8 mouse cellular contexts compared by ENCODE assay signal in the genomic region with DNA sequence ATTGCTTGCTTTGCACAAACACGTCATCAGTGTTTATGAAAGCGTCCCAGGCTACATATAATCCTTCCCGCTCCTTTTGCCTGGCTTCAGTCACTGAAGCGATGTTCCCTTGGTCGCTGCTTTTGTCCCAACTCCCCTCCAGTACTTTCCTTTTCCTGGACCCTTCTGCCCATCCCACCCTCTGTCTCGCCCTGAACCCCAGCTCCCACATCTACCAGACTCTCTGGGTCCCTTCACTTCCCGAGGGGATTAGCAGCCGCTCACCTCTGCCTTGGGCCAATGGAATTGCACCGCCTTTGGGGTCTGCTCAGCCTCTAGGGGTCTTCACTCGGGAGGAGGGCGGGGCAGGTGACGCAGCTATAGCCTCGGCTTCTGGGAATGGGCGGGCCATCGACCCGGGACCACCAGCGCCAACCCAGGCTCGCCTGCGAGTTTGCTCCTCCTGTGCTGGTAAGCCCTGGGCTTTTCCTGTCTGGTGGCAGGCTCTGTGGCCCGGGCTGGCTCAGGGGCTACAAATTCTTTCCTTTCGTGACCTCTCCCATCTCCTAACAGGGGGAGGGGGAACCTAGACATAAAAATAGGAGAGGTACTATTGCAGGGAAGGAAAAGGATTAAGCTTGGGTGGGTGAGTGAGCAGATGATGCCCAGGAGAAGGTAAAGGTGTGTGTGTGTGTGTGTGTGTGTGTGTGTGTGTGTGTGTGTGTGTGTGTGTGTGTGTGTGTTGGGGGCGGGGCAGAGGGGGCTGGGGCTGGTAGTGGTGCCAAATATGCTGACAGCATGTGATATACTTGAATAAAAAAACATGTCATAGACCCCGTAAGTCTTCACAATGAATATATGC. TPM values are rescaled to one million over a fixed set of nuclear protein-coding genes. Genes with fewer than 3 reads are reported as not detected.
A peak's percentile ranks its signal among the peaks of the same experiment; 100 is the strongest.
DNase-seq lines count a peak whose midpoint lies in the region; ATAC-seq and TF ChIP-seq lines count a peak whose summit lies in the region.

A gene (minus strand): TSS at position 330 of the 841 bp plus-strand sequence.

- H3K4me1 ChIP-seq in forebrain, embryonic 10.5 days: peaks cover 14% of the 10 kb centered on the region
- H3K4me1 ChIP-seq in heart, embryonic 16.5 days (ENCODE audit: control insufficient read depth, insufficient read depth, low read length): no peaks in the 10 kb centered on the region
- no peaks in the 10 kb centered on the region for H3K4me1 ChIP-seq in small intestine, adult 2 months (ENCODE audit: control insufficient read depth, insufficient read depth, insufficient read length, low read length)

- peak within 1 kb of the TSS; percentile 66 for H3K4me3 ChIP-seq in forebrain, embryonic 10.5 days
- peak within 1 kb of the TSS; percentile 82 for H3K4me3 ChIP-seq in heart, embryonic 16.5 days (ENCODE audit: low read length)
- peak within 1 kb of the TSS; percentile 66 for H3K4me3 ChIP-seq in left cerebral cortex, adult 2 months
- H3K4me3 ChIP-seq in small intestine, adult 2 months (ENCODE audit: low read depth, low read length): peak within 1 kb of the TSS; percentile 63

- no peaks in the 10 kb centered on the region for H3K36me3 ChIP-seq in forebrain, embryonic 10.5 days (replicated peaks)
- H3K36me3 ChIP-seq in heart, embryonic 16.5 days (ENCODE audit: control insufficient read depth, insufficient read depth): no peaks in the 10 kb centered on the region
- H3K36me3 ChIP-seq in small intestine, adult 2 months (ENCODE audit: control insufficient read depth, insufficient read depth, low read length): no peaks in the 10 kb centered on the region

- TF ChIP-seq POLR2A in brain, embryonic 14.5 days (IDR thresholded peaks at IDR 0.05; ENCODE audit: borderline replicate concordance, extremely low read depth, insufficient read depth, insufficient read length, poor library complexity, severe bottlenecking): 0 out of 2 replicates have a peak, but pooled peaks have one; percentile 5
- no peak for TF ChIP-seq POLR2A in small intestine, adult 2 months (IDR thresholded peaks at IDR 0.05; ENCODE audit: low read depth, low read length)

- peak within 1 kb of the TSS; percentile 89 for H3K27ac ChIP-seq in forebrain, embryonic 10.5 days
- H3K27ac ChIP-seq in heart, embryonic 16.5 days (ENCODE audit: low read length): peak within 1 kb of the TSS; percentile 53; the same call in 1 of the 2 replicates
- H3K27ac ChIP-seq in left cerebral cortex, adult 2 months: 0 out of 2 replicates have a peak within 1 kb of the TSS, but pooled peaks have one; percentile 15
- peak within 1 kb of the TSS; percentile 55 for H3K27ac ChIP-seq in small intestine, adult 2 months (ENCODE audit: insufficient read depth, low read depth, low read length)

- H3K9ac ChIP-seq in heart, embryonic 16.5 days (ENCODE audit: low read length): peak within 1 kb of the TSS; percentile 79

- 4% methylated on average over 22 of the region's 23 CpGs for WGBS in forebrain, embryonic 10.5 days
- WGBS in heart, embryonic 16.5 days: 3% methylated on average over 23 of the region's 23 CpGs
- WGBS in small intestine, adult 2 months: 6% methylated on average over 23 of the region's 23 CpGs

- no peaks in the 10 kb centered on the region for H3K27me3 ChIP-seq in forebrain, embryonic 10.5 days (ENCODE audit: poor library complexity, severe bottlenecking)
- H3K27me3 ChIP-seq in heart, embryonic 16.5 days (ENCODE audit: control insufficient read depth, insufficient read depth, low read length): no peaks in the 10 kb centered on the region
- no peaks in the 10 kb centered on the region; the same call in 1 of the 2 replicates for H3K27me3 ChIP-seq in small intestine, adult 2 months (ENCODE audit: control insufficient read depth, insufficient read depth, low read length)

- intact Hi-C loops in left cerebral cortex, adult 2 months (cut with DNase I): no loop called here

- DNase-seq in NIH3T3 (ENCODE audit: low read depth): peak; percentile 64
- DNase-seq in brain, embryonic 14.5 days (ENCODE audit: low read depth): peak; percentile 90
- DNase-seq in forebrain, embryonic 10.5 days (ENCODE audit: extremely low spot score, low spot score): peak; percentile 87
- peak; percentile 22 to 27 for DNase-seq in left cerebral cortex, adult 2 months (ENCODE audit: extremely low spot score in 1 of 2, low spot score in 2 of 2)

- peak within 1 kb of the TSS; percentile 79 for H3K4me2 ChIP-seq in heart, embryonic 16.5 days (ENCODE audit: low read depth, low read length)

- H3K9me3 ChIP-seq in forebrain, embryonic 10.5 days: no peaks in the 10 kb centered on the region
- no peaks in the 10 kb centered on the region for H3K9me3 ChIP-seq in heart, embryonic 16.5 days (replicated peaks; ENCODE audit: control insufficient read depth, low read length)

- peak; percentile 75 for ATAC-seq in heart, embryonic 16.5 days (replicated peaks; ENCODE audit: extremely low read depth, insufficient read depth, low FRiP score)
- ATAC-seq in megakaryocyte progenitor cell, adult 5-6 weeks (replicated peaks; ENCODE audit: poor library complexity): peak; percentile 39
- no peak for ATAC-seq in erythroid progenitor cell, adult 5-6 weeks (replicated peaks; ENCODE audit: low FRiP score, poor library complexity, severe bottlenecking)

- peak; percentile 14; the same call in 1 of the 2 replicates for TF ChIP-seq CTCF in brain, embryonic 14.5 days (IDR thresholded peaks at IDR 0.05; ENCODE audit: borderline replicate concordance, extremely low read depth, insufficient read depth, insufficient read length)
- no peak for TF ChIP-seq CTCF in left cerebral cortex, adult 2 months (IDR thresholded peaks at IDR 0.05)
- no peak for TF ChIP-seq CTCF in small intestine, adult 2 months (IDR thresholded peaks at IDR 0.05; ENCODE audit: extremely low read depth, insufficient read length, insufficient replicate concordance, low read depth, low read length)

RNA-seq across cellular contexts. Expression of the gene that starts here (rescaled TPM):
- 2.3 and 4.8 TPM in 2 replicates for polyA plus RNA-seq in brain, embryonic 14.5 days (2012; rRNA removed)
- polyA plus RNA-seq in forebrain, embryonic 10.5 days (2016; fragmentation: Nextera tagmentation; extraction: Ambion mirVana): 2.3 and 2.6 TPM in 2 replicates
- polyA plus RNA-seq in heart, embryonic 16.5 days (2015; fragmentation: Nextera tagmentation; extraction: Ambion mirVana): 2.0 and 2.7 TPM in 2 replicates
- 1 to 10 TPM; 1.6 to 2.1 TPM for total RNA-seq in left cerebral cortex, adult 2 months (2021)
- total RNA-seq in megakaryocyte progenitor cell, adult 5-6 weeks (2015): 0.02 and 0.07 TPM in 2 replicates
- total RNA-seq in megakaryocyte progenitor cell, adult 5-6 weeks (2017): 0.03 and 0.04 TPM in 2 replicates
- polyA plus RNA-seq in small intestine, adult 2 months (2012; rRNA removed): 0.22 and 1.0 TPM in 2 replicates
- not detected in 2 replicates for total RNA-seq in erythroid progenitor cell, adult 5-6 weeks (2015; ENCODE audit: low replicate concordance)
- not detected in 2 replicates for total RNA-seq in erythroid progenitor cell, adult 5-6 weeks (2017; ENCODE audit: low replicate concordance)

Comparison
In these comparisons a context has a peak if more than half of its experiments do, and no peak if none do; other contexts are left out.
1. Peak in ATAC-seq in megakaryocyte progenitor cell, adult 5-6 weeks; RNA of the gene not detected or under 1 TPM.
2. DNase-seq: peak in every context shown above with its lines; median percentile 90 in brain, embryonic 14.5 days; 87 in forebrain, embryonic 10.5 days; 64 in NIH3T3; 24 in left cerebral cortex, adult 2 months.
3. H3K27ac ChIP-seq: peak in every context shown above with its lines; median percentile 89 in forebrain, embryonic 10.5 days; 55 in small intestine, adult 2 months; 53 in heart, embryonic 16.5 days; 15 in left cerebral cortex, adult 2 months.